Mouse (Mus musculus): ENCODE data around the gene Mrpl19.

DNA sequence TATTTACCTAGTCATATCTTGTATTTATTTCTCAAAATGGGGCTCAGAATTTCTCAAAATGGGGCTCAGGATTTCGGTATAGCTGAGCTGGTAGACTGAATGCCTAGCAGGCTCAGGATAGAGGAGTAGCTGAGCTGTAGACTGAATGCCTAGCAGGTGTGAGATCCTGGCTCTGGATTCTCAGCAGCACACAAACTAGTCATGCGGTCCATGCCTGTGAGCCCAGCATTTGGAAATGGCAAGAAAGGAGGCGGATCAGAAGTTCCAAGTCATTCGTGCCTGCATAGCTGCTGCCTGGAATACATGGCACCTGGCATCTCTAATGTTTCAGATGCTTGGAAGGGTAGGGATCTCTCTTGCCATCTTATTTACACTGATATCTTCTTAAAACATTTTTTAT is 36.4 kb downstream of the Mrpl19 start:
- TF ChIP-seq MAX (IDR thresholded peaks at IDR 0.05; ENCODE audit: low read depth) (no peak), POLR2A (IDR thresholded peaks at IDR 0.05; ENCODE audit: insufficient read length, low read depth) (no peak), POLR2AphosphoS2 (IDR thresholded peaks at IDR 0.05; ENCODE audit: insufficient read length, low read depth) (no peak), E2F4 (IDR thresholded peaks at IDR 0.05; ENCODE audit: insufficient read depth) (no peak), TCF12 (IDR thresholded peaks at IDR 0.05; ENCODE audit: insufficient read depth, poor library complexity, severe bottlenecking) (no peak), TCF3 (IDR thresholded peaks at IDR 0.05; ENCODE audit: insufficient read length, low read depth) (no peak), MYOD1 (IDR thresholded peaks at IDR 0.05; ENCODE audit: control insufficient read depth in 1 of 3, insufficient read length in 2 of 3, low read depth in 2 of 3) (no peak), CEBPB (IDR thresholded peaks at IDR 0.05; ENCODE audit: insufficient read depth, poor library complexity, severe bottlenecking) (no peak), USF1 (IDR thresholded peaks at IDR 0.05; ENCODE audit: low read depth) (no peak)

Measured in myocyte (in vitro differentiated cells).